Mouse (Mus musculus): ENCODE results near the gene Gm6899. TPM values are rescaled to one million over a fixed set of nuclear protein-coding genes. Genes with fewer than 3 reads are reported as not detected.

The Gm6899 gene
- not detected in 2 replicates for polyA plus RNA-seq (2012; rRNA removed)

DNA sequence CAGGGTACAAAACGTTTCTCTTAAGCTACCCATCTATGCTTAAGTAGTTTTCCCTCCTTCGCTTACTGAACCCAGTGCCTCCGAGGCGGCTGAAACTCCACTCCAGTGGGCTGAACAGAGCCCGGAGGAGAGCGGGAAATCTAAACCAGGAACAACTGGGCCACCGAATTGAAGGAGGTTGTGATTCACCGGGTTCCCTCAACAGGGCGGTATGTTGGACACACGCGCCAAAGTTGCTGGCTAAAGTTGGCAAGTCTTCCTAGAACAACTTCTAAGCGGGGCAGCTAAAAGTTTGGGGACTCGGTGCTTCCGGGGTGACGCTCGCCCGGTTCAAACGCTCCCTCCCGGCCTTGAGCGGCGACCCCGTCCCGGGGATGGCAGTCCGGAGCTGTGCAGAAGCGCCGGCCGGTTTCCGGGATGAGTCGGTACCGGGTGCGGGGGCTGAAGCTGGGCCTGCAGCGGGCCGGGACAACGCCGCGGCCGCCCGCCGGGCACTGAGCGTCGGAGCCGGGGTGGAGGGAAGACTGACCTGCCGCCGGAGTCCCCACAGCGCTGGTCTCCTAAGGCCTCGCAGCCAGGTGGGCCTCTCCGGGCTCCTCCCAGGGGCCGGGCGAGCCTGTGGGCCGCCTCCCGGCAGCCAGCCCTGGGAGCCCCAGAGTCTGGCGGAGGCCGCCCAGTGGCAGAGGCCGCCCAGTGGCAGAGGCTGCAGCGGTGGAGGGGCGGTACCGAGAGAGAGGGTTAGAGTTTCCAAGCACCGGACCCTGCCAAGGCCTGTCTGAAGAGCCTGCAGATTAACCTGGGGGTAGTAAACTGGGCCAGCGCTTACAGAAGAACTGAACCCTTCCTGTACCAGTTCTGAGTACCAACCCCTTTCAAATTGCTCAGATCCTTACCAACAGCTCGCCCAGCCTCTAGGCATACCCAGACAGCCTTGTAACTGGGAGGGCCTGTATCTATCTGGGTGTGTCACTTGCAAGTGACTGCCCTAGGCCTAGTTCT is at the start of gene Gm6899, which contains the start of gene Vrk2:
TSS of gene Gm6899 (plus strand) at position 181 of the 999 bp plus-strand sequence.
TSS of gene Vrk2 (minus strand) at position 939 of the 999 bp plus-strand sequence.

Other genes starting within 250 kb of the Gm6899 start
- 12.2 and 13.9 TPM in 2 replicates for gene Fancl, start 207.1 kb upstream of the Gm6899 start, polyA plus RNA-seq (2012; rRNA removed)
- gene Vrk2, start 758 bp downstream of the Gm6899 start, polyA plus RNA-seq (2012; rRNA removed) = 2.0 and 2.4 TPM in 2 replicates

All from central nervous system, embryonic 18 days (tissue).